Mouse (Mus musculus) bone marrow, adult 2 months (tissue): ENCODE data around the gene Dbp. TPM values are rescaled to one million over a fixed set of nuclear protein-coding genes. Genes with fewer than 3 reads are reported as not detected.
A peak's percentile ranks its signal among the peaks of the same experiment; 100 is the strongest.

Experiments used
- H3K27ac ChIP-seq: fragments of 200-500 bp; 2 replicates; pipeline ENCODE4 v1.5.1; 2012; ENCODE audit warnings: low read depth, mild to moderate bottlenecking, control low read depth, inconsistent platforms, low read length; ENCODE audit not compliant: control insufficient read depth, poor library complexity, insufficient read depth
- H3K4me1 ChIP-seq: fragments of 200-500 bp; 2 replicates; pipeline ENCODE4 v1.6.1; 2011; ENCODE audit warnings: low read length; ENCODE audit not compliant: control insufficient read depth, insufficient read depth
- H3K4me3 ChIP-seq: fragments of 200-500 bp; replicated peaks from 2 replicates; pipeline ENCODE3; 2011; ENCODE audit warnings: mild to moderate bottlenecking, low read depth, low read length, control low read depth; ENCODE audit not compliant: control insufficient read depth
- CTCF ChIP-seq: fragments of 200-500 bp; IDR thresholded peaks from 2 replicates; pipeline ENCODE4 v1.5.1; 2011; ENCODE audit warnings: low read length, control low read depth; ENCODE audit not compliant: control insufficient read depth, insufficient read depth
- POLR2A ChIP-seq: fragments of 200-500 bp; IDR thresholded peaks from 2 replicates; pipeline ENCODE4 v1.6.1; 2011; ENCODE audit warnings: low read depth, mild to moderate bottlenecking, control low read depth, low read length, borderline replicate concordance; ENCODE audit not compliant: control insufficient read depth
- WGBS: fragments of 180-500 bp; shearing (Covaris S2); methylation state at CpG from one replicate; pipeline ENCODE4 v1.1.7; 2018; 5-methylcytosine and 5-hydroxymethylcytosine counted together
- polyA plus RNA-seq: library from polyadenylated mRNA; stranded (reverse); fragments of >200 nt; gene quantifications from 2 replicates; pipeline ENCODE4 v1.2.4, GENCODE M21; 2011; ENCODE audit warnings: low replicate concordance; ENCODE audit not compliant: missing spikeins, insufficient read depth, insufficient read length

The Dbp gene
- polyA plus RNA-seq, 1 experiment, result 19.3 TPM

GRCm38 (mm10) chr7:45713396-45713795 is 8.5 kb downstream of the Dbp start:
- peaks cover 9% of the 10 kb centered on the region for H3K4me1 ChIP-seq
- TF ChIP-seq CTCF, result no peak
- TF ChIP-seq POLR2A, result no peak
- H3K4me3 ChIP-seq, result no peak overlapping the region
- WGBS, result 90% methylated on average over 16 of the region's 16 CpGs
- H3K27ac ChIP-seq, result no peak overlapping the region

DNA sequence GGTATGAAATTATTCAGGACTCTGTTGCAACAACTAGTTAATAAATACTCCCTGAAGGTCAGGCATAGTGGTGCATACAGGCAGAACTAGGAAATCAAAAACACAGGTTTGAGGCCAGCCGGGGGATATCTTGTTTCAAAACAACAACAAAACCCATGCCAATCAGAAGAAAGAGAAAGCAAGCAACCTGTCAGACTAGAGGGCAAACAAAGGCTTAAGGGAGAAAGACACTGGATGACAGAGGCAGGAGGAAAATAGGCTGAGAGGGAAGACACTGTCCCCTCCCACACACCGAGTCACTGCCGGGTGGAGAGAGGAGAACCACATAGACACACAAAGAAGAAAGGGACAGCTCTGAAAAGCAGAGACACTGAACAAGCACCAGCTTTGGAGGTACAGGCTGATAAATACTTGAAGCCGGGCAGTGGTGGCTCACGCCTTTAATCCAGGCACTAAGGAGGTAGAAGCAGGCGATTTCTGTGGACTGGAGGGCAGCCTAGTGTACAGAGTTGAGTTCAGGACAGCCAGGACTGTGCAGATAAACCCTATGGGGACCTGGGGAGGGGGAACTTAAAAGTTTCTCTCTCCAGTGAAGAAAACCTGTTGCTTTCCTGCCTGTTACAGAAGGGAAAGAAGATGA is 9.1 kb downstream of the Dbp start:
- no peak overlapping the region for H3K4me3 ChIP-seq
- no peak for TF ChIP-seq POLR2A
- TF ChIP-seq CTCF, result no peak
- 84% methylated on average over 6 of the region's 6 CpGs for WGBS
- H3K4me1 ChIP-seq, result peaks cover 6% of the 10 kb centered on the region; the same call in 1 of the 2 replicates
- no peak overlapping the region for H3K27ac ChIP-seq

DNA sequence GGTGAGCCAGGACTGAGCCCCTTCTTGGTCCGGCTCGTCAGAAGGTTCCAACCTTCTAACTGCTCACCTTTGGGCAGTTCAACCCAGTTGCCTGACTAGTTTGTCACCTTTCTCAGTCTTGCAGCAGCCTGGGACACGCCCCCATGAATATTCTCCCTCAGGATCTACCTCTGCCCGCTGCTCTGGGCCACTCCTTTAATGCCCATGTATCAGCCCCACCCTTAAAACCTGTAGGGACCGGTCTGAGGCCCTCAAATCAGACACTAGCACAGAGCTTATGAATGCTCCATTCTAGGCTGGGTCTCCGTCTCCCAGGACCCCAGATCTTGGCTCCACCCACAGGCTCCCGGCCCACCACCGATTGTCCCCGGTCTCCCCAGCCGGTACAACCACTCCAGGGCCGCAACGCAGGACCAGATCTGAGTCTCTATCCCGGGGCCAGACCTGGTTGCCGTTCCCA is 9.8 kb downstream of the Dbp start:
- peaks cover 4% of the 10 kb centered on the region; the same call in 1 of the 2 replicates for H3K4me1 ChIP-seq
- 10% methylated on average over 14 of the region's 14 CpGs for WGBS
- TF ChIP-seq POLR2A, result no peak
- TF ChIP-seq CTCF, result no peak
- H3K4me3 ChIP-seq, result peak overlapping the region; percentile 83
- H3K27ac ChIP-seq, result peak overlapping the region; percentile 49

DNA sequence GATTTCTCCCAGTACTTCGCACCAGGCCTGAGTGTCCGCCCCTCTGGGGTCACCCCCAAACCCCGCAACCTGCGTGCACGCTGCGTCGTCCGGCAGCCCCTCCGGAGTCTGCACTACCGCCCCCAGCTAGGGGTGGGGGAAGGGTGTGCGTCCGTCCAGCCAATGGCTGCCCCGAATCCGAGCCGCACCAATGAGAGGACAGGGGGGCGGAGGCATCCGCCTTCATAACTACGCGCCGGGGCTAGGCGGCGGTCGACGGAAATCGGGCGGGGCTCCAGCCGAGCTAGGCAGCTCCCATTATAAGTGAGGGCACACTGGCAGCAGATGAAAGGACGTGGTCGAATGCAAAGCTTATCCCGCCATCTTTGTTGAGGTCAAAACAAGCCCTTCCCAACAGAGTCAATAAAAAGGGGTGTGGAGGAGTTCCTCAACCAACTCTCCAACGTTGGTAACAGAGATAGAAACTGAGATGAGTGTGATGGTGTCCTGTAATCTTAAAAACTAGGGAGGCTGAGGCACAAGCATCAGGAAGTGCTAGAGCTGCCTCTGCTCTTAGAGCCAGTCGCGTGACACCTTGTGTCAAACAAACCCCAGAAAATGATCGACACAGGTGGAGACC is 10.3 kb downstream of the Dbp start, which contains the start of gene Rpl18:
Gene Rpl18 (plus strand): TSS at position 368 of the 619 bp plus-strand sequence.
- peak within 1 kb of the TSS; percentile 88 for H3K27ac ChIP-seq
- 6% methylated on average over 34 of the region's 34 CpGs for WGBS
- H3K4me1 ChIP-seq, result peaks cover 4% of the 10 kb centered on the region; the same call in 1 of the 2 replicates
- TF ChIP-seq POLR2A (peak; percentile 71; the same call in 1 of the 2 replicates), CTCF (no peak; the same call in 1 of the 2 replicates)
- H3K4me3 ChIP-seq, result peak within 1 kb of the TSS; percentile 83

DNA sequence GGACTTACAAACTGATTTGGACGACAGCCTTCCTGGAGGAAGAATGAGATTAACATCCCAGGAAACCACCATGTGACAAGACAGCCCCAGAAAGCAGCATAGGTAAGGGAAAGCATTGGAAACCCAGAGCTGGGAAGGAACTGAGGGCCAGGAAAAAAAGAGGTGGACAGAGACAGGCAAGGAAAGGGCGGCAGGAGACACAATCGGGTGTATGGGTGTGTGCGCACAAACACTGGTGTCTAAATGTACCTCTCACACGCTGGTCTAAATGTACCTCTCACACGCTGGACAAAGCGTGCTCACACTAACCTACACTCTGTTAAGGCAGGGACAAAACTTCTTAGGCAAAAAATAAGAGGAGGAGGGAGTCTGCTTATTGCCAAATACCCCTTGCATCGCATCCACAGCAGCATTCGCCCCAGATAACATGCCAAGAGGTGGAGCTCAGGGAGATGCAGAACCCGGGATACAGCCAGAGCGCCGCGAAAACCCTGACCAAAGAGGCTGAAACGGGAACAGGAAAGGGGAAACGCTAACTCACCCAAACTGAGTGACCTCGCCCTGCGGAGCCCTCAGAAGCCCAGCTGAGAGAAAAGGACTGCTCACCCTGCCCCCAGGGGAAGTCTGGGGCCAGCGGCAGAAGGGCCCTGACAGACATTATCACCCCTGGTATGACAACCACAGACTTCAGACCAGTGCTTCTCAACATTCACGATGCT is 11.0 kb downstream of the Dbp start:
- Histone ChIP-seq H3K4me3 (peak overlapping the region; percentile 72), H3K4me1 (peaks cover 4% of the 10 kb centered on the region; the same call in 1 of the 2 replicates), H3K27ac (peak overlapping the region; percentile 88)
- 31% methylated on average over 19 of the region's 19 CpGs for WGBS
- no peak for TF ChIP-seq CTCF
- peak; percentile 32; the same call in 1 of the 2 replicates for TF ChIP-seq POLR2A

- WGBS, result 67% methylated on average over 3 of the region's 3 CpGs
- Histone ChIP-seq H3K4me3 (peak overlapping the region; percentile 52), H3K4me1 (peaks cover 4% of the 10 kb centered on the region; the same call in 1 of the 2 replicates), H3K27ac (peak overlapping the region; percentile 88)
- TF ChIP-seq POLR2A (no peak), CTCF (no peak)
Measured at GRCm38 (mm10) chr7:45716460-45716857, 11.6 kb downstream of the Dbp start.

GRCm38 (mm10) chr7:45716952-45717917 is 12.3 kb downstream of the Dbp start:
- TF ChIP-seq CTCF (no peak), POLR2A (no peak)
- peak overlapping the region; percentile 84 for H3K4me3 ChIP-seq

More at GRCm38 (mm10) chr7:45716952-45717917, 12.3 kb downstream of the Dbp start:
- Histone ChIP-seq H3K4me1 (peaks cover 4% of the 10 kb centered on the region; the same call in 1 of the 2 replicates), H3K27ac (peak overlapping the region; percentile 94)
- 4% methylated on average over 31 of the region's 31 CpGs for WGBS
